Mouse (Mus musculus): ENCODE measurements around the gene Mxi1.

Gene Mxi1

GRCm38 (mm10) chr19:53397451-53398233, 87.3 kb downstream of the Mxi1 start:
- DNase-seq (ENCODE audit: inconsistent ontology term): no peak

GRCm38 (mm10) chr19:53399213-53399612, 88.9 kb downstream of the Mxi1 start:
- DNase-seq (ENCODE audit: inconsistent ontology term): no peak

- no peak for DNase-seq (ENCODE audit: inconsistent ontology term)
Observed at GRCm38 (mm10) chr19:53400332-53401110, 90.2 kb downstream of the Mxi1 start.

GRCm38 (mm10) chr19:53402741-53403432, 92.6 kb downstream of the Mxi1 start:
- DNase-seq (ENCODE audit: inconsistent ontology term): no peak

GRCm38 (mm10) chr19:53404219-53404836, 94.0 kb downstream of the Mxi1 start:
- DNase-seq (ENCODE audit: inconsistent ontology term): peak; percentile 94

GRCm38 (mm10) chr19:53404837-53405356, 94.6 kb downstream of the Mxi1 start:
- no peak for DNase-seq (ENCODE audit: inconsistent ontology term)

GRCm38 (mm10) chr19:53405810-53406209, 95.5 kb downstream of the Mxi1 start:
- no peak for DNase-seq (ENCODE audit: inconsistent ontology term)

- no peak for DNase-seq (ENCODE audit: inconsistent ontology term)
Observed at GRCm38 (mm10) chr19:53407350-53407749, 97.0 kb downstream of the Mxi1 start.

- no peak for DNase-seq (ENCODE audit: inconsistent ontology term)
Observed at GRCm38 (mm10) chr19:53408398-53408797, 98.1 kb downstream of the Mxi1 start.

- no peak for DNase-seq (ENCODE audit: inconsistent ontology term)
Observed at GRCm38 (mm10) chr19:53409663-53410307, 99.5 kb downstream of the Mxi1 start.

- peak; percentile 96 for DNase-seq (ENCODE audit: inconsistent ontology term)
Observed at GRCm38 (mm10) chr19:53412149-53412848, 102.0 kb downstream of the Mxi1 start.

GRCm38 (mm10) chr19:53413617-53414380, 103.5 kb downstream of the Mxi1 start:
- no peak for DNase-seq (ENCODE audit: inconsistent ontology term)

- no peak for DNase-seq (ENCODE audit: inconsistent ontology term)
Observed at GRCm38 (mm10) chr19:53414650-53415049, 104.3 kb downstream of the Mxi1 start.

- DNase-seq (ENCODE audit: inconsistent ontology term): no peak
Observed at GRCm38 (mm10) chr19:53415198-53415597, 104.9 kb downstream of the Mxi1 start.

GRCm38 (mm10) chr19:53419834-53420233, 109.5 kb downstream of the Mxi1 start:
- DNase-seq (ENCODE audit: inconsistent ontology term): no peak

- peak; percentile 96 for DNase-seq (ENCODE audit: inconsistent ontology term)
Observed at GRCm38 (mm10) chr19:53420924-53421582, 110.7 kb downstream of the Mxi1 start.

GRCm38 (mm10) chr19:53421583-53422188, 111.4 kb downstream of the Mxi1 start:
- no peak for DNase-seq (ENCODE audit: inconsistent ontology term)

GRCm38 (mm10) chr19:53422358-53423308, 112.3 kb downstream of the Mxi1 start:
- DNase-seq (ENCODE audit: inconsistent ontology term): no peak
